Mouse (Mus musculus) forebrain, embryonic 10.5 days (tissue): ENCODE measurements at regions not wholly inside any gene's neighbourhood (a gene's known extent, or its start where the extent isn't known, plus 50 kb on each side); places are given as distances from the start of the nearest gene placed in this dataset.

ENCODE experiments used
- DNase-seq: peaks from one replicate; pipeline ENCODE4 v3.0.0-alpha.2; 2017; ENCODE audit warnings: low spot score; ENCODE audit errors: extremely low spot score
- H3K27ac ChIP-seq: fragments of 300-500 bp; sonication (generic); 2 replicates; pipeline ENCODE4 v1.5.1; 2016; ENCODE audit warnings: mild to moderate bottlenecking
- H3K27me3 ChIP-seq: fragments of 300-500 bp; sonication (generic); 2 replicates; pipeline ENCODE4 v1.6.1; 2016; ENCODE audit warnings: mild to moderate bottlenecking; ENCODE audit not compliant: poor library complexity, severe bottlenecking
- H3K36me3 ChIP-seq: fragments of 300-500 bp; sonication (generic); replicated peaks from 2 replicates; pipeline ENCODE4 v1.6.1; 2016; ENCODE audit warnings: mild to moderate bottlenecking, moderate library complexity
- H3K4me1 ChIP-seq: fragments of 300-500 bp; sonication (generic); 2 replicates; pipeline ENCODE4 v1.6.1; 2016
- H3K4me3 ChIP-seq: fragments of 300-500 bp; sonication (generic); 2 replicates; pipeline ENCODE4 v1.5.1; 2016; ENCODE audit warnings: mild to moderate bottlenecking, moderate library complexity
- H3K9me3 ChIP-seq: fragments of 300-500 bp; sonication (generic); 2 replicates; pipeline ENCODE4 v1.6.1; 2016; ENCODE audit warnings: mild to moderate bottlenecking, moderate library complexity
- WGBS: fragments of 180-500 bp; shearing (Covaris S2); methylation state at CpG from one replicate; pipeline ENCODE4 v1.1.7; 2016; 5-methylcytosine and 5-hydroxymethylcytosine counted together

GRCm38 (mm10) chr10:25768456-25768855 is 232.4 kb upstream of the Smlr1 start:
- Histone ChIP-seq H3K27me3 (no peaks in the 10 kb centered on the region), H3K9me3 (no peaks in the 10 kb centered on the region), H3K4me1 (no peaks in the 10 kb centered on the region), H3K36me3 (no peaks in the 10 kb centered on the region), H3K27ac (no peak overlapping the region), H3K4me3 (no peak overlapping the region)
- WGBS = 88% methylated on average over 5 of the region's 5 CpGs
- DNase-seq = no peak

GRCm38 (mm10) chr10:25754300-25754699 is 218.2 kb upstream of the Smlr1 start:
- H3K36me3 ChIP-seq = no peaks in the 10 kb centered on the region
- DNase-seq = no peak
- WGBS = 75% methylated on average over 3 of the region's 3 CpGs
- no peaks in the 10 kb centered on the region for H3K27me3 ChIP-seq
- no peaks in the 10 kb centered on the region for H3K4me1 ChIP-seq
- H3K27ac ChIP-seq = no peak overlapping the region
- no peak overlapping the region for H3K4me3 ChIP-seq
- H3K9me3 ChIP-seq = no peaks in the 10 kb centered on the region

- Histone ChIP-seq H3K27me3 (no peaks in the 10 kb centered on the region), H3K4me1 (peaks cover 5% of the 10 kb centered on the region), H3K27ac (no peak overlapping the region), H3K4me3 (no peak overlapping the region), H3K36me3 (no peaks in the 10 kb centered on the region), H3K9me3 (no peaks in the 10 kb centered on the region)
- 87% methylated on average over 3 of the region's 3 CpGs for WGBS
- DNase-seq = no peak
Measured at GRCm38 (mm10) chr10:25742678-25743077, 206.6 kb upstream of the Smlr1 start.

- Histone ChIP-seq H3K27me3 (no peaks in the 10 kb centered on the region), H3K9me3 (no peaks in the 10 kb centered on the region), H3K4me1 (peaks cover 5% of the 10 kb centered on the region), H3K27ac (no peak overlapping the region), H3K4me3 (no peak overlapping the region), H3K36me3 (no peaks in the 10 kb centered on the region)
- no peak for DNase-seq
- WGBS = 87% methylated on average over 2 of the region's 2 CpGs
Measured at GRCm38 (mm10) chr10:25740956-25741355, 204.9 kb upstream of the Smlr1 start.

GRCm38 (mm10) chr10:25730470-25730869 is 194.4 kb upstream of the Smlr1 start:
- WGBS = 79% methylated on average over 3 of the region's 3 CpGs
- no peak overlapping the region for H3K27ac ChIP-seq
- H3K27me3 ChIP-seq = no peaks in the 10 kb centered on the region
- H3K4me3 ChIP-seq = no peak overlapping the region
- H3K36me3 ChIP-seq = no peaks in the 10 kb centered on the region
- H3K4me1 ChIP-seq = no peaks in the 10 kb centered on the region
- DNase-seq = no peak
- H3K9me3 ChIP-seq = no peaks in the 10 kb centered on the region

GRCm38 (mm10) chr10:25723966-25724365 is 187.9 kb upstream of the Smlr1 start:
- no peaks in the 10 kb centered on the region for H3K9me3 ChIP-seq
- H3K4me1 ChIP-seq = no peaks in the 10 kb centered on the region
- no peaks in the 10 kb centered on the region for H3K27me3 ChIP-seq
- H3K36me3 ChIP-seq = no peaks in the 10 kb centered on the region
- H3K4me3 ChIP-seq = no peak overlapping the region
- 91% methylated on average over 1 of the region's 1 CpGs for WGBS
- no peak overlapping the region for H3K27ac ChIP-seq
- DNase-seq = no peak

- Histone ChIP-seq H3K27me3 (no peaks in the 10 kb centered on the region), H3K4me1 (no peaks in the 10 kb centered on the region), H3K27ac (no peak overlapping the region), H3K4me3 (no peak overlapping the region), H3K36me3 (no peaks in the 10 kb centered on the region), H3K9me3 (no peaks in the 10 kb centered on the region)
- no peak for DNase-seq
- WGBS = 81% methylated on average over 4 of the region's 4 CpGs
Measured at GRCm38 (mm10) chr10:25715747-25716146, 179.7 kb upstream of the Smlr1 start.

- H3K9me3 ChIP-seq = no peaks in the 10 kb centered on the region
- no peaks in the 10 kb centered on the region for H3K36me3 ChIP-seq
- no peak overlapping the region for H3K4me3 ChIP-seq
- no peak for DNase-seq
- no peak overlapping the region for H3K27ac ChIP-seq
- H3K4me1 ChIP-seq = no peaks in the 10 kb centered on the region
- H3K27me3 ChIP-seq = no peaks in the 10 kb centered on the region
Measured at GRCm38 (mm10) chr10:25714636-25715035, 178.6 kb upstream of the Smlr1 start.

GRCm38 (mm10) chr10:25714041-25714440 is 178.0 kb upstream of the Smlr1 start:
- Histone ChIP-seq H3K9me3 (no peaks in the 10 kb centered on the region), H3K4me3 (no peak overlapping the region), H3K4me1 (no peaks in the 10 kb centered on the region), H3K27me3 (no peaks in the 10 kb centered on the region), H3K36me3 (no peaks in the 10 kb centered on the region), H3K27ac (no peak overlapping the region)
- WGBS = 76% methylated on average over 12 of the region's 12 CpGs
- no peak for DNase-seq

GRCm38 (mm10) chr10:25707951-25708350 is 171.9 kb upstream of the Smlr1 start:
- Histone ChIP-seq H3K36me3 (no peaks in the 10 kb centered on the region), H3K4me1 (no peaks in the 10 kb centered on the region), H3K27me3 (no peaks in the 10 kb centered on the region), H3K4me3 (no peak overlapping the region), H3K27ac (no peak overlapping the region), H3K9me3 (no peaks in the 10 kb centered on the region)
- DNase-seq = no peak
- 54% methylated on average over 7 of the region's 7 CpGs for WGBS

GRCm38 (mm10) chr10:25702146-25702545 is 166.1 kb upstream of the Smlr1 start:
- no peak for DNase-seq
- Histone ChIP-seq H3K27me3 (no peaks in the 10 kb centered on the region), H3K27ac (no peak overlapping the region), H3K36me3 (no peaks in the 10 kb centered on the region), H3K9me3 (no peaks in the 10 kb centered on the region), H3K4me3 (no peak overlapping the region), H3K4me1 (no peaks in the 10 kb centered on the region)
- 89% methylated on average over 3 of the region's 3 CpGs for WGBS

- DNase-seq = no peak
- Histone ChIP-seq H3K9me3 (no peaks in the 10 kb centered on the region), H3K4me3 (no peak overlapping the region), H3K4me1 (no peaks in the 10 kb centered on the region), H3K27ac (no peak overlapping the region), H3K27me3 (no peaks in the 10 kb centered on the region), H3K36me3 (no peaks in the 10 kb centered on the region)
- WGBS = 83% methylated on average over 8 of the region's 8 CpGs
Measured at GRCm38 (mm10) chr10:25695798-25696197, 159.7 kb upstream of the Smlr1 start.

GRCm38 (mm10) chr10:25681243-25681642 is 145.2 kb upstream of the Smlr1 start:
- Histone ChIP-seq H3K36me3 (no peaks in the 10 kb centered on the region), H3K4me3 (no peak overlapping the region), H3K27ac (no peak overlapping the region), H3K9me3 (no peaks in the 10 kb centered on the region), H3K27me3 (no peaks in the 10 kb centered on the region), H3K4me1 (0 out of 2 replicates have a peak, but pooled peaks cover 4% of the 10 kb centered on the region)
- 25% methylated on average over 6 of the region's 6 CpGs for WGBS
- peak; percentile 47 for DNase-seq

GRCm38 (mm10) chr10:25677889-25678288 is 141.8 kb upstream of the Smlr1 start:
- no peak for DNase-seq
- H3K4me3 ChIP-seq = no peak overlapping the region
- no peaks in the 10 kb centered on the region for H3K27me3 ChIP-seq
- WGBS = 67% methylated on average over 1 of the region's 1 CpGs
- H3K27ac ChIP-seq = no peak overlapping the region
- H3K9me3 ChIP-seq = no peaks in the 10 kb centered on the region
- H3K36me3 ChIP-seq = no peaks in the 10 kb centered on the region
- H3K4me1 ChIP-seq = 0 out of 2 replicates have a peak, but pooled peaks cover 4% of the 10 kb centered on the region
